Mouse (Mus musculus) kidney, postnatal 36 days (tissue): ENCODE results near the gene Dek.

ENCODE experiments used
- DNase-seq, 2 experiments: peaks; one replicate each; pipeline ENCODE4 v3.0.0; 2021 to 2022; ENCODE audit warnings: mixed read lengths in 2 of 2

Gene Dek

DNA sequence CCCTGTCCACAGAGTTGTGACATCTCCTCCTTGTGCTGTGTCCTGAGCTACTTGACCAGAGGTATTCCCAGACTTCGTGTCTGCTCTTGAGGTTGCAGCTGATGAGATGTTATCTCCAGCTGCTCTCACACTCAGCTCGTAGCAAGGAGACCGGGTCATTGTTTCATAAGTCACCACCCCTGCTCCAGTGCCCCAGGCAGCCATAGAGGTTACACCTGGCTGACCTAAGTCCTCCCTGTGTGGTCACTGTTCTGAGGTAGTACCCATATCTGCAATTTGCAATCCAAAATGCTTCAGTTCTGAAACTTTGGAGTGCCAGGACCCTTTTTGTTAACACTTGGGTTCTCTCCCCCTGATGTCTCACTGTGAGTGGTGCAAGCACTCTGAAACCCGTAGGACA lies 56.0 kb downstream of the Dek start:
- no peak for DNase-seq

DNA sequence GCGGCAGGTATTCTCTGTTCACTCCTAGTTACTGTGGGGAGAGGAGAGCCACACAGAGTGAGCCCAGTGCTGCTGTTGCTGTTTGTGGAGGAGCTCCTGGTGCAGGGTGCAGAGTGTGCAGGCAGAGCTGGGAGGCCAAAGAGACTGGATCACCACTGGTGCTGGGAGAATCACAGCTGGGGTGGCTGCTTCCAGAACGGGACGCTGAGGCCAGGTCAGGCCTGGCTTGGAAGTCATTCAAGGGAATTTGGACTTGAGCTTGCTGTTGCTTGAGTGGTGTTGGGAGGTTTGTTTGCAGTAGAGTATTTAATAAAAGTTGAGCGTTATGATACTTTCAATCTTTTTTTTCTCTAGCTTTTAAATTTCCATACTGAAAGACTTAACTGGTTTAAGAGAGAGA lies 58.0 kb downstream of the Dek start:
- DNase-seq, result peak; percentile 59 to 72

DNA sequence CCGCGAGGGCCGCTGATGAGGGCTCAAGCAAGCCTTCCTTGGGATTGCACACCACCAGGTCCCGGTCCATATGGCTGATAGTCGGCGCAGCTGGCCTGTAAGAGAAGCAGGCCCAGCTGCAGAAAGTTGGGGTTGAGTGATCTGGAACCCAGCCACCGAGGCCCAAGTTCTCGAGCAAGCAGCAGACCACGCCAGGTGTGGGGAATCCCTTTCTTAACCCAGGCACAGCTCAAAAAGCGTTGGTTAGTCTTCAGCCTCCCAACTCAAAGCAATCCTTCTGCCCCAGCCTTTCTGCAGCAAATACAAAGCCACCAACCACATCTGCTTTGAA lies 61.4 kb downstream of the Dek start, which contains the start of gene Tpmt:
Tpmt (minus strand) TSS at position 121 of the 331 bp plus-strand sequence.
- DNase-seq, result peak; percentile 50 to 73

DNA sequence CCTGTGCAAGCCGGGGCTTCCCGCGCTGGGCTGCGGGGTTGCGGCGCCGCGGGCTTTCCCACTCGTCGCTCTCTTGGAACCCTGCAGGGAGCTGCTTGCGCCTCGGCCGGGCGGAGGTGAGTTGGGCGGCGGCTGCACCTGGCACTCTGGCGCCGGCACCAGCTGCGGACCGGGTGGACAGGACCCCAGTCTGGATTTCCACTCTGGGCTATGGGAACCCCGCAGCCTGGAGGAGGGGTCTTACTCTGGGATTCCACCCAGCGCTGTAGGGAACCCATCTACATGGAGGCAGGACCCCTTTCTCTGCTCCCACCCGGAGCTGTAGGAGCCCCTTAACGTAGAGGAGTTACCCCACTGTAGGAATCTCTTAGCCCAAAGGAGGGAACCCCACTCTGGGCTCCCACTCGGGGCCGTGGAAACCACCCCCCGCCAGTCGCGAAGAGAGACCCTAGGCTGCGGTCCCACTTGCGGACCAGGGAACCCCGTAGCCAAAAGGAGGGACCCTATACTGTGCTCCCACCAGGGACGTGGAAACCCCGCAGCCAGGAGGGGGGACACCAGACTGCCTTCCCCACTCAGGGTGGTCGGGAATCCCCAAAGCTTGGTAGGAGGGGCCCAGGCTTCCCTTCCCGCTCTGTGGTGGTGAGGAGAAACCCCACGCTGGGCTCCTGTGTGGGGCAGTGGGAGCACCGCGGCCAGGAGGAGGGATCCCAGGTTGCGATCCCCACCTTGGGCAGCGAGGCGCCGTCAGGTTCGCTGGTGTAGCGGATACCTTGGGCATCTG lies 62.0 kb downstream of the Dek start:
- DNase-seq, result peak in 1 of 2 experiments; percentile 66

DNA sequence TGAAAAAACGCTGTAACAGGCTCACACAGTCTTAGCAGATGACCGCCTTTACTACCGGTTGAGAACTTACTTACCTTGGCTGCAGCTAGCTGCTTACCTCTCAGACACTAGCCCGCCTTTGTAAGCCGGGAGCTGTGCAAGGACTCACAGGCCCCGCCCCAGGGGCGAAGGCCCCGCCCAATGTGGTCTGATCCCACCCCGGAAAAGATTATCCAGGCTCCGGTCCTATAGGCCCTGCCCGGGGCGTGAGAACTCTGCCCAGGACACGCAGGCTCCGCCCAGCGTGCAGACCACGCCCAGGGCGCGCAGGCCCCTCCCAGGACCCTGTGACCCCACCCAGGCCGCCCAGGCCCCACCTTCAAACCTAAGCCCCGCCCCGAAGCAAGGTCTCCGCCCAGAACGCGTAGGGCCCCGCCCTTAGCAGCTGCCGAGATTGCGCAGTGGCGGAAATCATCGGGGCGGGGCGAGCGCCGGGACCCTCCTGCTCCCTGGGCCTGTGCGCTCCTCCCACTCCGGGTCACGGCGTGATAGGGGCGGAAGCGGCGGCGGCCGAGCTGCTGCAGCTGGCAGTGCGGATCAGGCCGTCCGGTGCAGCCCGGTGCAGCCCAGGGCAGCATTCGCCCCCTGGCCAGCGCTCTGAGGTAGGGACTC lies 62.8 kb downstream of the Dek start, which contains the start of gene Kdm1b:
Kdm1b (plus strand) TSS at position 470 of the 651 bp plus-strand sequence.
- DNase-seq, result peak; percentile 99

DNA sequence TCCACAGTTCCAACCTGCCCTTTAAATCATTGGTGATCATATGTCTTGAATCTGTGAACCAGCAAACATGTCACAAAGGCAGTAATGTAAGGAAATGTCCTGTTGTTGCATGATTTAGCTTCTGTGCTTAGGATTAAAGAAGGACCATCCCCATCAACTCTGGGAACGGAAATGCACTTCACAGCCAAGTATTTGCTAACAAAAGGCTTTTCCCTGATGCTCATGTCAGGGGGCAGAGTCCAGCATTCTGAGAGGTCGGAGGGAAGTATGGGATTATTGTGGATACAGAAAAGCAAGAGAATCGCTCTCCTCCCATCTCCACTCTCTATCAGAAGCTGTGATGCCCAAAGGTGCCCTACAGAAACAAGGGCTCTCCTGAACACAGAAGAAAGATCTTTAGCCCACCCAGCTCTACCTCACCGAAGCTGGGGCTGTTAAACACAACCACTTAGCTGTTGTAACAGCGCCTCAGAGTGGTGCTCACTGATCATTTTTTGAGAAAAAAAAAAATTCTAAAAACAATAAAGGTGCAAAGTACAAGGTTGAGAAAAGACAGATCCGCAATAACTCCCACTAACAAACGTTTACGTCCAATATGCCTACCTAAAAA lies 63.9 kb downstream of the Dek start:
- peak; percentile 38 to 57 for DNase-seq

DNA sequence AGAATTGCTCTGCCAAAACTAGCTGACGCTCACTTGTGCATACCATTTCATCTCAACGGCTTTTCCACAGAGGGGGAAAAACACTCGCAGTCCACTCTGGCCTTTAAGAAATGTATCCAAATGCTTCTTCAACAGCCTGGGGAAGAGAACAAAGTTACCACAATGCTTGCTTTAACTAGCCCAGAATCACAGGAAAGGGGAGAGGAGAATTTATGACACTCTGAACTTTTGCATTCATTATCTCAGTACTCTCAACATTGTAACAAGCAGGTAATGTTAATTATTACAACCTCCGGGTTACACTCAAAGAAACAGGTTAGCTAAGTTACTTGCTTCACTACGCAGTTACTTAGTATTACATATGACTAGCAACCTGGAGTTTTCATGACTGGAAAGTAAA lies 65.9 kb downstream of the Dek start:
- DNase-seq, result peak in 1 of 2 experiments; percentile 51

DNA sequence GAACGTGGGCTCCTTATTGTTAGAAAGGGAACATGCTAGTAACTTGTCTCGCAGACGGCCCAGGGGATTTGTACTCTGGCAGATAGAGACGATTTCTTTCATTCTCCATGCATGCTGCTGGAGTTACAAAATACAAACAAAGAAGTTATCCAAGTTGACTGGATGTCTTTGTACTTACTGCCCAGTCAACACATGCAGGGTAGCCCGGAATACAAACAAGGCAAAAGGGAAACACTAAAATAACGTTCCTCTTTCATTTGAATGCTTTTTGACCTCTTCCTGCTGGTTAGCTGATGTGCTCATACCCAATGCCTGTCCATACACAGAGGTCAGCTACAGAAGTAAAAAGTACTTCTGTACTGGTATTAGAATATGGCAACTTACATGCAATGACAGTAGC lies 68.1 kb downstream of the Dek start:
- no peak for DNase-seq
